Mouse (Mus musculus) MEL (cell line): ENCODE results near the gene Gda. TPM values are rescaled to one million over a fixed set of nuclear protein-coding genes. Genes with fewer than 3 reads are reported as not detected.
A peak's percentile ranks its signal among the peaks of the same experiment; 100 is the strongest.

Source experiments
- DNase-seq: peaks from one replicate; pipeline ENCODE4 v3.0.0; 2011; ENCODE audit warnings: low read depth, low spot score
- H3K27ac ChIP-seq: 2 replicates; pipeline ENCODE4 v1.5.1; 2012; ENCODE audit warnings: low read depth, mild to moderate bottlenecking, control low read depth, low read length, moderate library complexity; ENCODE audit not compliant: control insufficient read depth
- H3K27me3 ChIP-seq, 2 experiments: fragments of 150-350 bp in 1 of 2; sonication (generic) in 1 of 2; 2 replicates each; pipeline ENCODE4 v1.6.1; 2012; ENCODE audit warnings: low read length in 2 of 2, mild to moderate bottlenecking in 2 of 2, improper control_type of control experiment in 1 of 2, moderate library complexity in 1 of 2; ENCODE audit not compliant: insufficient read depth in 2 of 2, control insufficient read depth in 1 of 2
- H3K36me3 ChIP-seq, 2 experiments: 2 replicates each; pipeline ENCODE4 v1.6.1; 2012 to 2014; ENCODE audit warnings: low read length in 2 of 2, improper control_type of control experiment in 1 of 2, inconsistent platforms in 1 of 2, mild to moderate bottlenecking in 1 of 2; ENCODE audit not compliant: insufficient read depth in 2 of 2, control insufficient read depth in 1 of 2
- H3K4me1 ChIP-seq, 2 experiments: fragments of 150-350 bp in 1 of 2; sonication (generic) in 1 of 2; 2 replicates each; pipeline ENCODE4 v1.6.1; 2012; ENCODE audit warnings: low read length in 2 of 2, improper control_type of control experiment in 1 of 2, mild to moderate bottlenecking in 1 of 2; ENCODE audit not compliant: insufficient read depth in 2 of 2, control insufficient read depth in 1 of 2
- H3K4me3 ChIP-seq, 2 experiments: fragments of 150-350 bp in 1 of 2; sonication (generic) in 1 of 2; 2 replicates each; pipeline ENCODE4 v1.5.1; 2012; ENCODE audit warnings: low read depth in 2 of 2, low read length in 2 of 2, mild to moderate bottlenecking in 2 of 2, moderate library complexity in 2 of 2, control low read depth in 1 of 2, improper control_type of control experiment in 1 of 2; ENCODE audit not compliant: control insufficient read depth in 1 of 2, insufficient read depth in 1 of 2
- H3K79me2 ChIP-seq: 2 replicates; pipeline ENCODE4 v1.6.1; 2012; ENCODE audit warnings: mild to moderate bottlenecking, low read length, moderate library complexity; ENCODE audit not compliant: control insufficient read depth, poor library complexity, insufficient read depth
- H3K9ac ChIP-seq: 2 replicates; pipeline ENCODE4 v1.6.1; 2012; ENCODE audit warnings: low read depth, mild to moderate bottlenecking, control low read depth, low read length, moderate library complexity; ENCODE audit not compliant: control insufficient read depth, poor library complexity, severe bottlenecking
- H3K9me3 ChIP-seq: fragments of 150-350 bp; sonication (generic); replicated peaks from 2 replicates; pipeline ENCODE4 v1.6.1; 2012; ENCODE audit warnings: mild to moderate bottlenecking, low read length, improper control_type of control experiment, moderate library complexity; ENCODE audit not compliant: insufficient read depth
- EP300 ChIP-seq, 2 experiments: IDR thresholded peaks; 2 replicates each; pipeline ENCODE4 v1.6.1; 2011; ENCODE audit warnings: improper control_type of control experiment in 2 of 2, low read length in 2 of 2, low read depth in 1 of 2, mild to moderate bottlenecking in 1 of 2
- ETS1 ChIP-seq: IDR thresholded peaks from 2 replicates; pipeline ENCODE4 v1.6.1; 2012; ENCODE audit warnings: low read depth, mild to moderate bottlenecking, inconsistent platforms, low read length, improper control_type of control experiment, moderate library complexity
- GATA1 ChIP-seq: IDR thresholded peaks from 2 replicates; pipeline ENCODE4 v1.6.1; 2011; ENCODE audit warnings: low read depth, low read length, improper control_type of control experiment
- KAT2A ChIP-seq: conservative IDR thresholded peaks from 2 replicates; pipeline ENCODE4 v1.6.1; 2012; ENCODE audit warnings: low read depth, low read length, improper control_type of control experiment, inconsistent platforms
- MAX ChIP-seq: IDR thresholded peaks from 2 replicates; pipeline ENCODE4 v1.6.1; 2011; ENCODE audit warnings: low read length, improper control_type of control experiment
- POLR2AphosphoS2 ChIP-seq: IDR thresholded peaks from 2 replicates; pipeline ENCODE4 v1.6.1; 2011; ENCODE audit warnings: low read length, improper control_type of control experiment
- TAL1 ChIP-seq: IDR thresholded peaks from 2 replicates; pipeline ENCODE4 v1.6.1; 2012; ENCODE audit warnings: mild to moderate bottlenecking, inconsistent platforms, low read length, moderate library complexity, mixed read lengths
- TCF12 ChIP-seq: IDR thresholded peaks from 2 replicates; pipeline ENCODE4 v1.6.1; 2014; ENCODE audit warnings: low read depth, mild to moderate bottlenecking, inconsistent platforms, low read length, improper control_type of control experiment, moderate library complexity
- ZMIZ1 ChIP-seq: IDR thresholded peaks from 2 replicates; pipeline ENCODE4 v1.6.1; 2012; ENCODE audit warnings: low read depth, mild to moderate bottlenecking, inconsistent platforms, low read length, improper control_type of control experiment, moderate library complexity
- polyA plus RNA-seq, 2 experiments: library from polyadenylated mRNA; stranded (reverse) in 1 of 2; unstranded in 1 of 2; fragments of >175 nt in 1 of 2; fragments of >200 nt in 1 of 2; gene quantifications; 2 replicates each; pipeline versions ENCODE4 v1.2.1 to v1.2.4; 2012; ENCODE audit warnings: low replicate concordance in 2 of 2, low read depth in 1 of 2; ENCODE audit not compliant: insufficient read length in 2 of 2, insufficient read depth in 1 of 2, missing spikeins in 1 of 2
- total RNA-seq: library from RNA; depleted of rRNA; stranded (reverse); fragments of 300-350 nt; gene quantifications from 2 replicates; pipeline ENCODE4 v1.2.3, GENCODE M21; 2012

The Gda gene
- total and polyA plus RNA-seq, 3 experiments: 0.38 to 2.9 TPM; not detected in 1

DNA sequence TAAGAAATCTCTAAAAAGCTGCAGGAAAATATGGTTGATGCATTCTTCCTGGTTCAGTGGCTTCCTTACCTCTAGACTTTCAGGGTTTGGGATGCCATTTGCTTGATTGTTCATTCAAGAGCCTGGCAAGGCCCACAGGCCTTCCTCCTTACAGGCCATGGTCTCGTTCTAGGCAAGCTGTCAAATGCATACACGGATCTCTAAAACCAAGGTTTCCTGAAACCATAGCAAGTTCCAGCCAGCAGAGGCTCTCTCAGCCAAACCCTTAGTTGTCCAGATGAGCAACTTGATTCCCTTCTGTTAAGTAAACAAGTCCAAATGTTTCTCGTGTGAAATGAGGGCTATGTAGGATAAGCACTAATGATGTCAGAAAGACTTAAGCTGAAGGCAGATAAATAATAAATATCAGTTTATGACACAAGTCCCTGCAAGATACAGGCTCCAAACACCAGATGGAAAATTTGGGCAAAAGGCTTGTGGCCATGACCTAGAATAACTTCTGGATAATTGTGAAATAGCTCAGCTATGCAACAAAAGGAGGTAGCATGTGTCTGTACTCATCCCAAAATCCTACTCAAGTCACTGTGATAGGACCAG, 34.0 kb downstream of the Gda start:
- Histone ChIP-seq H3K4me3 (no peak overlapping the region), H3K4me1 (peaks cover 30 to 51% of the 10 kb centered on the region in 2 experiments), H3K79me2 (no peaks in the 10 kb centered on the region), H3K27ac (peak overlapping the region; percentile 15), H3K36me3 (peaks cover 0 to 52% of the 10 kb centered on the region in 2 experiments; a peak in 2 of 4 replicates), H3K9ac (no peak overlapping the region), H3K27me3 (no peaks in the 10 kb centered on the region), H3K9me3 (no peaks in the 10 kb centered on the region)
- DNase-seq: no peak
- TF ChIP-seq EP300 (IDR thresholded peaks at IDR 0.05; ENCODE audit: low read depth in 1 of 2, low read length in 2 of 2) (peak in 1 of 2 experiments; percentile 17; a peak in 1 of 4 replicates), ETS1 (no peak)

DNA sequence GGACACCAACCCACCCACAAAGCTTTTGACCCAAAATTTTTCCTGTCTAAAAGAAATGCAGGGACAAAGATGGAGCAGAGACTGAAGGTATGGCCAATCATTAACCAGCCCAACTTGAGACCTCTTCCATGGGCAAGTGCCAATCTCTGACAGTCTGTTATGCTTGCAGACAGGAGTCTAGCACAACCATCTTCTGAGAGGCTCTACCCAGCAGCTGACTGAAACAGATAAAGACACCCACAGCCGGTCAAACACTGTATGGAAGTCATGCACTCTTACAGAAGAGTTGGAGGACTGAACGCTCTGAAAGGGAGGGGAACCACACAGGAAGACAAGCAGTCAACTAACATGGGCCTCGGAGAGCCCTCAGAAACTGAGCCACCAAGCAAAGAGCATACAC, 36.7 kb downstream of the Gda start:
- Histone ChIP-seq H3K4me3 (peak overlapping the region in 1 of 2 experiments; percentile 34; a peak in 2 of 4 replicates), H3K9ac (peak overlapping the region; percentile 55), H3K79me2 (no peaks in the 10 kb centered on the region), H3K4me1 (peaks cover 35 to 60% of the 10 kb centered on the region in 2 experiments), H3K27ac (peak overlapping the region; percentile 86), H3K27me3 (no peaks in the 10 kb centered on the region), H3K36me3 (peaks cover 0 to 67% of the 10 kb centered on the region in 2 experiments; a peak in 2 of 4 replicates), H3K9me3 (no peaks in the 10 kb centered on the region)
- TF ChIP-seq KAT2A: no peak
- TF ChIP-seq TCF12: peak; percentile 57; the same call in 1 of the 2 replicates
- peak; percentile 92 for TF ChIP-seq TAL1
- TF ChIP-seq GATA1: peak; percentile 83
- TF ChIP-seq ZMIZ1: no peak
- peak in 1 of 2 experiments; percentile 72; a peak in 3 of 4 replicates for TF ChIP-seq EP300 (IDR thresholded peaks at IDR 0.05; ENCODE audit: low read depth in 1 of 2, low read length in 2 of 2)
- peak; percentile 92 for TF ChIP-seq ETS1
- peak; percentile 86 for DNase-seq

DNA sequence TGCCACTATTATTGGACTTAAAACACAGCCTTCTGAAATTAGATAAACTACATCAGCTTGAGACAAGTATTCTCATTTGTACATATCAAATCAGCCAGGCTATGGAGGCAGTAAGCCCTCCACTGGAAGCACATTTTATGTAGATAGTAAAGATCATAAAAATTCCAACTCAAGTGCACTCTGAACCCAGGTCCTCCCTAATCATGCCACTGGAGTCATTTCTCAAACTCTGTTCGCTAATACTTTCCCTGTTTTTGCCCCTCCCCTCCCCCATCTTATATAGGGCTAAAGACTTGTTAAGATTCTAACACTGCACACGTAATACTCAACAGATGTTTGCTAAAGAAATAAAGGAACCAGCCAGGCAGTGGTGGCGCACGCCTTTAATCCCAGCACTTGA, 39.9 kb downstream of the Gda start:
- H3K4me3 ChIP-seq: no peak overlapping the region
- DNase-seq: no peak
- H3K36me3 ChIP-seq: peaks cover 0 to 47% of the 10 kb centered on the region in 2 experiments; a peak in 2 of 4 replicates
- H3K27ac ChIP-seq: peak overlapping the region; percentile 57
- TF ChIP-seq MAX: no peak
- TF ChIP-seq POLR2AphosphoS2: no peak
- H3K79me2 ChIP-seq: no peaks in the 10 kb centered on the region
- peaks cover 20 to 42% of the 10 kb centered on the region in 2 experiments for H3K4me1 ChIP-seq
- no peak overlapping the region for H3K9ac ChIP-seq
- H3K27me3 ChIP-seq: no peaks in the 10 kb centered on the region
- no peaks in the 10 kb centered on the region for H3K9me3 ChIP-seq
